Mouse (Mus musculus) T-helper 2 cell (primary cell): ENCODE results near the gene Gm20388.

Experiments used
- in situ Hi-C: fragments of 300-600 bp; cut with MboI, MseI; formaldehyde crosslinking; loops from one replicate; pipeline ENCODE4 v1.15.1; 2025; ENCODE audit warnings: high pct_unique_total_duplicates

The Gm20388 gene

DNA sequence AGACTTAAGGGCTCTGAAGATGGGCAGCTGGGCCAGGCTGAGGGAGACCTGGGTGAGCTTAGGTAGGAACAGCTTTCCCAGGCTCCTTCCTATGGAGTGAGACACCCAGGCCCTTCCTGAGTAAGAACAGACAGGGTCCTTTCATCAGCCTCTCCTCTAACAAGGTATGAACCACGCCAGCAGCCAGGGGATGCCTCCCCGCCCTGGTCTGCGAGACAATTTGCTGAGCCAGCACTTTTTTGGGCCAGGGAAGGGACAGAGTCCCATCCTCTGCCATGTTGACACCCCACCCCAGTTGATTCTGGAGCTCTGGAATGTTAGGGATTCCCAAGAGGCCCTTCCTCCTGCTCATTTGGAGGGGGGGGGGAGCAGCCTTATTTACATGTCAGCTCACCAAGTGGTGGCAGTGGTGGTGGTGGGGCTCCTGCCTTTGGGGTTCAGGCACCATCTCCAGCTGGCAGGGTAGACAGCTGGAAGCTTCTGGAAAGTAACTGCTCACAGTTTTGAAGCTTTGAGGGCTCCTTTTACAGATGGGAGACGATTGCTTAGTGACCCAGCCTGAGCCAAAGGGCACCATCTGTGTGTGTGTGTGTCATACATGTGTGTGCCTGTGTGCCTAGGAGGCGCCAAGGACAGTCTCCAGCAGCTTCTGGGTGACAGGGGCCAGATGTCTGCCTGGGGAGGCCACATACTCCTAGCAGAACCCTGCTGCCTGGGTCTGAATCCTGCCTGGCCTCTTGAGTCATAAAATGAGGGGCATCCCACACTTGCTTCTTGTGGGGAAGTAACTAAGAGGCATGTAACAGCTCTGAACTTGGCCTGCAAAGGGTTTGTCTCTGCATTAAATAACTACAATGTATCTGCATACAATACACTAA is 316.3 kb downstream of the Gm20388 start:
- in situ Hi-C loops = no loop called here

DNA sequence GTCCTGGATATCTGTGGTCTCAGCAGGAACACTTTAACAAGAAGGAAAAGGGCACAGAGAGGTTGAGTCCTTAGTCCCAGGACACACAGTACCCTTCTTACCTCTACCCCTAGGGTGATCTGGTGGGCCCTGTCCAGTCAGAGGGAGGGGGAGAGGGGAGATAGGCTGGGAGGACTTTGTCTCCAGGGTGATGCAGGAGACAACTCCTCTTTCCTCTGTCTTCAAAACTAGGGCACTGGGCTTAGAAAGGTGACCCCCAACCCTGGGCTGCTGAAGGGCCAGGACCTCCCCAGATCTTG is 316.9 kb downstream of the Gm20388 start:
- in situ Hi-C loops = no loop called here

DNA sequence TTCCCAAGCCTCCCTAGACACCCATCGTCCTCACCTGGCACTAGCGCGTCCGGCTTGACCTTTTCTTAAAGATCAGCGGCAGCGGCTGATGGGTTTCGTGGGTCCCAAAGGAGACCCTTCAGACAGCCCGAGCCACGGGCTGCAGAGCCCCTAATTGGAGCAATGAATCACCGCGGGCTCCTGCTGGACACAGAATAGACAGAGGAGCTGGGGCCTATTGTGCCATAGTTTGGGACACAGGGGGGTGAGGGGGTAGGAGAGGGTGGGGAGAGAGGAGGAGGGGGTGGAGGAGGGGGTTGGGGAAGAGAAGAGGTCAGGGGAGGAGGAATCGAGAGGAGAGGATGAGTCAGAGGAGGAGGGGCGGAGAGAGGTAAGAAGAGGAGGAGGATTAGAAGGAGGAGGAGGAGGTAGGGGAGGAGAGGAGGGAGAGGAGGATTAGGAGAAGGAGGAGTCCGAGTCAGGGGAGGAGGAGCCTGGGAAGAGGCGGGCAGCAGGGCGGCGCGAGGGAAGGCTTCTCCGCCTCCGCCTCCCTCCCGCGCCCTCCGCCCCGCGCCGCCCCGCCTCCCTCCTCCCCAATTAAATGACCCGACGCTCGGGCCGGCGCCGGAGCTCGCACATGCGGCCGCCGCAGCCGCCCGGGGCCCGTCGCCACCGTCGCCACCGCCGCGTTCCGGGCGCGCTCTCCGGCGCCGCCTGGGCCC is 317.4 kb downstream of the Gm20388 start, which contains the start of gene Gse1:
Gse1 (plus strand) TSS at position 566 of the 701 bp plus-strand sequence.
- in situ Hi-C loops = no loop called here

DNA sequence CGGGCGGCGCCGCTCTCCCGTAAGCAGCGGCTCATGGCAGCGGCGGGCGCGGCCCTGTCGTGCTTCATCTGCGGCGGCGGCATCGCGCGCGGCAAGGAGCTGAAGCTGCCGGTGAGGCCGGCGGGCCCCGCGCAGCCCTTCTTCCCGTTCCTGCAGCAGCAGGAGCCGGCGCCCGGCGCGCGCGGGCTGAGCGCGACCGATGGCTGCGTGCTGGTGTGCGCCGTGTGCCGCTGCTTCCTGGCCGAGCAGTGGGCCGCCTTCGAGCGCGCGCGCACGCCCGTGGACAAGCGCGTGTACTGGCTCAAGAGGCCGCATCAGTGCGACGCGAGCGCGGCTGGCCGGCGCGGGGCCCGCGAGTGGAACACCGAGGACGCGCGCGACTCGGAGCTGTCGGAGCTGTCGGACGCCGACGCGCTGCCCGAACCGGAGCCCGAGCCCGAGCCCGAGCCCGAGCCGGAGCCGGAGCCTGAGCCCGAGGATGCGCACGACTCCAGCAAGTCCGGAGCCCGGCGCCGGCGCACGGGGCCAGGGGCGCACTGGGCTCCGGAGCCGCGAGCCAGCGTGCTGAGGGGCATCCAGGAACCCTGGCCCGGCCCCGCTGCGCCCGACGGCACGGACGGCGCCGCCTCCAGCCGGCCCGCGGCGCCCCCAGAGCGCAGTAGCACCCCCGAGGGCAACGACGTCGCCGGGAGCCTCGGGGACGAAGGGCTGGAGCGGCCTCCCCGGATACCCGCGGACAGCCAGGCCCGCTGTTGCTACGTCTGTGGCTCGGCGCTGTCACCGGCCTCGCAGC is 318.3 kb downstream of the Gm20388 start:
- in situ Hi-C loops = no loop called here

DNA sequence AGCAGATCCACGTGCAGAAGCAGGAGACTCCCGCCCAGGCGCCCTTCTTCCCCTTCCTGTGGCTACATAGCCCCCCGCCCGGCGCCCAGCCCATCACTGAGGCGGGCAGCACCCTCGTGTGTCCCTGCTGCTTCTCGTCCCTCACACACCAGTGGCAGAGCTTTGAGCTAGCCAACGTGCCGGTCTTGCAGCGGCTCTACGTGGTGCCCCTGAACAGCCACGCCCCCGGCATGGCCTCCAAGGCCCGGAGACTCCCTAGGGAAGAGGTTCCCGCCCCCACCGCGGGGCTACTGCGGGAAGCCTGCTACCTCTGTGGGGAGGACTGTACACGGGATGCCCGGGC is 318.9 kb downstream of the Gm20388 start:
- in situ Hi-C loops = no loop called here

DNA sequence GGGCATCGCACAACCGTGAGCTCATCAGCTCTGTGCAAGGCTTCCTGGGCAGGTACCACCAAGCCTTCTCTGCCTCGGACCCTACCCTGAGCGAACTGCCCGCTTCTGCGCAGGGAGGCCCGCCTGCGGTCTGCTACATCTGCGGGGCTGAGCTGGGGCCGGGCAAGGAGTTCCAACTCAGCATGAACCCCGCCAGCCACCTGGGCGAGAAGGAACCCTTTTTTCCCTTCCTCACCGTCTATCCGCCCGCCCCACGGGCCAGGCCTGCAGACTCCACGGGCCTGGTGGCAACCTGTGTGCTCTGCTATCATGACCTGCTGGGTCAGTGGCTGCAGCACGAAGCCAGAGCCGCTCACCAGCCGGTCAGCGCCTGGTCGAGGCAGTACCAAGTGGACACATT is 319.4 kb downstream of the Gm20388 start:
- in situ Hi-C loops = loop anchor here (5.0 kb wide), 1 partner anchor 48 kb away; no protein-coding TSS in a partner anchor

DNA sequence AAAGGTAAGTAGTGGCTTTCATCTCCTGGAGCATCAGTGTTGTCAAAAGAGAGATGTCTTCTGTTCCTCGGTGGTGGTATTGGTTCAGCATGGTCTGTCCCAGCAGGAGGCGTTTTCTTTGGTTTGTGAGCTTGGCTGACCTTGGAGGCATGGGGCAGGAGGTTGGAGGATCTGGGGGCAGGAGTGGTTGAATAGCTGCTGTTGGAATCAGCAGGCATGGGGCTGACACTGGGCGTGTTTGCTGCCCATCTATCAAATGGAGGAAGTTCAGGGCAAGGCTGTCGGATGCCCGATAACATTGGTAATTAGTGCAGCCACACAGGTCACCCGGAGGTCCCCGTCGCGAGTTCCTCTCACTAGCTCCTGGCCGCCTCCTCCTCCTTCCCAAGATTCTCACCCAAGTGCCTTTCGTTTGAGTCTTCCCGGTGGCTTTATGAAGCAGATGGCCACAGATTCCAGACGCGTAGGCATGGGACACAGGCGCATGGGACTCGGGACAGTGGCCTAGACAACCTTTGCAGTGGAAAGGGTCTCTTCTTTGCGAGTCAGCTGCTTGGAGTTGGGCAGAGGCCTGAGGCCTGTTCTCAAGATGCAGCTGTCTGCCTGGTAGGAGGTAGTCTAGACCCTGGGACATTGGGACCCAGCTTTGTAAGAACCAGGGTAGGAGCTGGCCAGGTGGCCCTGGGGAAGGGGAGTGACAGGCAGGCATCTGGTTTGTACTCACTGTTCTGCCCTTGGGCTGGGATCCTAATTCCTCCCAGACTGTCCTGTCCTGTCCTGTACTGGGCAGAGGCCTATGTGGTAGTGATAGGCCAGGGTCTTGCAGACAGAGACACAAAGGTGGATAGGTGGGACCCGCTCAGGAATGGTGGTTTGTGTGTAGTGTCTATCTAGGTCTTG is 320.3 kb downstream of the Gm20388 start:
- in situ Hi-C loops = loop anchor here (5.0 kb wide), 1 partner anchor 49 kb away; no protein-coding TSS in a partner anchor

DNA sequence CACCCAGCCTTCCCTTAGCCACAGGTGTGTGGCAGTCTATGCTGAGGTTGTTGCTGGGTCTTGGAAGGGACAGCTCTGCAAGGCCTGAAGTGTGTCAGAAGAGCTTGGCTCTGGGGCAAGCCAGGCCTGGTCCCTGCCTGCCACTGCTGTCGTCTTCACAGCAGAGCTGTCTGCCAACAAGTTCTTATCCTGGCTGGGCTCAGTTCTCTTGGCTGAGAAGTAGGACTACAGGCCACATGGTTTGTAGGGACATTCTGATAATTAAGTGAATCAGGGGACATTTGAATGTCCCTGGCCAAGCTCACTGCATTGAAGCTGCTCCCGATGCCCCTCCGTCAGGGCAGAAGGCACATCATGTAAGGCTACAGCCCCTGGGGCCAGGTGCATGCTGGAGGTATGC is 321.2 kb downstream of the Gm20388 start:
- in situ Hi-C loops = loop anchor here (5.0 kb wide), 1 partner anchor 50 kb away; no protein-coding TSS in a partner anchor

DNA sequence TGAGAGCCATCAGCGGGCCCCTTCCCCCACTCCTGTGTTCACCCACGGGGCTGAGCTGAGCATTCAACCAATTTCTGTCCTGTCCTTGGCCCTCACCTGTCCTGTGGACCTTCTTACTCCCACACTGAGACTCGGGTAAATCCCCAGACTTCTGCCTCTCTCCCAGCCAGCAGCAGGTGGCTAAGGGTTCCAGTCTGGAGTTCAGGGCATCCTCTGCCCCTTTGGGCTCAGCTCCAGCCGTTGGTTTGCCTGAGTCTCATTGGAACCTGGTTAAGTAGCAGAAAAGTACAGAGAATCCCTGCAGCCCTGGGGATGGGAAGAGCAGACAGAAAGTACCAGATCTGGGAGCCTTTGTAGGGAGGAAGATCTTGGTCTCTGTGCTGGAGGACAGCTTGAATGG is 321.8 kb downstream of the Gm20388 start:
- in situ Hi-C loops = loop anchor here (5.0 kb wide), 1 partner anchor 50 kb away; no protein-coding TSS in a partner anchor

DNA sequence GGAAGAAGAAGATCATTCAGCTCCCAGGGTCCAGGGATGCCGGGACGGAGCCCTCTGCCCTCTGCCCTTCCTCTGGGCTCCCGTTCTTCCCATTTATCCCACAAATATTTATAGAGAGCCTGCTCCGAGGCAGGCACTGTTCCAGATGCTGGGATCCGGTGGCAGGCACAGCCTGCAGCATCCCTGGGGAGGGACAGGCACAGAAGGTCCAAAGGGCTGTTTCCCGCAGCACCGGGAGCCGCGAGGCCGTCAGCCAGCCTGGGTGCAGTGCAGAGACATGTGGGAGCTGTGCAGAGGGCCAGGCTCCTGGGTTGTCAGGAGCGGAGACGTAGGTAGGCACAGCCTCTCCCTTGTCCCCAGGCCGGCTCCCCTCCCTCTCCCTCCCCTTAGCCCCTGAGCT is 322.3 kb downstream of the Gm20388 start:
- in situ Hi-C loops = loop anchor here (5.0 kb wide), 1 partner anchor 51 kb away; no protein-coding TSS in a partner anchor

DNA sequence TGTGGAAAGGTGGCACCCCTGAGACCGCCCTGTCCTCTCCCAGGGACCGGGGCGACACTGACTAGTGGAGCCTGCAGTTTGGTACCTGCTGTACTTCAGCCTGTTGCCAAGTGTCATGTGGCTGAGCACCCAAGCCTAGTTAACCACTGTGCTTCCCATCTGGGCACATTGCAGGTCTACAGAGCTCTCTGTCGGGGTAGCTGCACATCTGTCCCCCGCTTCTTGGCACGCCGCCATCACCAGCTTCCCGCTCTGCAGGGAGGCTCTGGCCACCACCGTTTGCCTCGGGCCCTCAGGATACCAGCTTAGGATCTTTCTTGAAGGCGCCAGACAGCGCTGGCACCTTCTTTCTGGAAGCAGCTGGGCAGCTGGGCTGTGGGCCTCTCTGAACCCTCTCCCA is 323.8 kb downstream of the Gm20388 start:
- in situ Hi-C loops = loop anchor here (5.0 kb wide), 1 partner anchor 52 kb away; no protein-coding TSS in a partner anchor

DNA sequence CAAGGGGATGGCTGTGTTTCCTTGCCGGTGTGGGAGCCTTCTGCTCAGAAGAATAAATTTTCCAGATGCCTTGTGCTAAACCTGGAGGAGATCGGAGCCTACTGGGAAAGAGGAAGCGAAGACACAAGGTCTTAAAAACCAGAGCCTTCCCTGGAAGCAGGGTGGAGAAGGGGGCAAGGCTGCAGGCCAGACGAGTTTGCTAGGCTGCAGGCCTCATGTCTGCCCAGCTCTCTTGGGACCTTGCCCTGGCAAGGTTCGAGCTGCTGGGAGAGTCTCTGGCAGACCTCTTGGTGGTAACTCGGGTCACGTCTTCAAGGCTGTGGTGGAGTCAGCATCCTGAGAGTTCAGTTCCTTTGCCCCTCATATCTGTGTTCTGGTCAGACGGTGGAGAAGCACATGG is 324.2 kb downstream of the Gm20388 start:
- in situ Hi-C loops = loop anchor here (5.0 kb wide), 1 partner anchor 53 kb away; no protein-coding TSS in a partner anchor

DNA sequence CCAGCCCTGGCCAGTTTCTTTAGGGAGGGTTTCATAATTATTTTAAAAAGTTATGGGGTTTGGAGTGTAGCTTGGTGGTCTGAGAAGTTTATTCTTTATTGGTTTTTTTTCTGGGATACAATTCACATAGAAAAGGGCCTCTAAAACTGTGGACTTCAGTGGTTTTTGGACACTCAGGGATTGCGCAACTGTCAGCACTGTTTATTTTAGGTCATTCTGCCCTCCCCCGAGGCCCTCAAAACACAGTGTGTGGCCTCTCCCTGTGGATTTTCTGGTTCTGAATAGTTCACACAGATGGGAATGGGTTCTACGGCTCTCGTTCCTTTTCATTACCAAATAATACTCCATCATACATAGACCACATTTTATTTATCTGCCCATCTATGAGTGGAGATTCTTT is 332.6 kb downstream of the Gm20388 start:
- in situ Hi-C loops = no loop called here

DNA sequence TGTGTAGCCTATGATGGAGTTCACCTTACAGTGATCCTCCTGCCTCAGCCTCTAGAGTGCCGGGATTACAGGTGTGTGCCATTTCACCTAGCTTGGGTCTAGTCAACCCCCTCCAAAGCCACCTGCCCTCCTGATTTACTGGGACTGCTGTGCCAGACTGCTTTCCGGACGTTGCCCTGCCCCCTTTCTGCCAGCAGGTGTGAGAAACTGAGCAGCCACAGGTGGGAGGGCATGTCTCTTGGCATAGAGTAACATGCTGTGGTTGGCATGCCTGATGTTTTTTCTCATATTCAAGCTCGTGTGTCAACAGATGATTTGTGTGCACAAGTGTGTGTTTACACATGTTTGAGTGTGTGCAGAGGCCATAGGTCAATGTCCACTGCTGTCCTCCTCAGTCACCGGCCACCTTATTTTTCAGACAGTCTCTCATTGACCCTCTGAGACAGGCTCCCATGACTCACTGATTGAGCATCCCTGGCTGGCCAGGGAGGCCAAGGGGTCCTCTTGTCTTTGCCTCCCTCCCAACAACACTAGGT is 333.3 kb downstream of the Gm20388 start:
- in situ Hi-C loops = no loop called here

DNA sequence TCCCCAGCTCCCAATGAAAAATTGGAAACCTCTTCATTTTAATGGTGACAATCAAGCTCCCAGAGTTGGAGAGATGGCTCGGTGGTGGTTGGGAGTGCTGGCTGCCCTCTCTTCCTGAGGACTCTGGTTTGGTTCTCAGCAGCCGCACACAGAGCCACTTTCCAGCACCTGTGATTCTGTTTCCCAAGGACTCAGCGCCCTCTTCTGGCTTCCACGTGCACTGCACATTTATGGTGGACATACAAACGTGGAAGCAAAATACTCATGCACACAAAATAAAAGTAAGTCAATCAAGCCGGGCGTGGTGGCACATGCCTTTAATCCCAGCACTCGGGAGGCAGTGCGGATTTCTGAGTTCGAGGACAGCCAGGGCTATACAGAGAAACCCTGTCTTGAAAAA is 333.9 kb downstream of the Gm20388 start:
- in situ Hi-C loops = no loop called here

DNA sequence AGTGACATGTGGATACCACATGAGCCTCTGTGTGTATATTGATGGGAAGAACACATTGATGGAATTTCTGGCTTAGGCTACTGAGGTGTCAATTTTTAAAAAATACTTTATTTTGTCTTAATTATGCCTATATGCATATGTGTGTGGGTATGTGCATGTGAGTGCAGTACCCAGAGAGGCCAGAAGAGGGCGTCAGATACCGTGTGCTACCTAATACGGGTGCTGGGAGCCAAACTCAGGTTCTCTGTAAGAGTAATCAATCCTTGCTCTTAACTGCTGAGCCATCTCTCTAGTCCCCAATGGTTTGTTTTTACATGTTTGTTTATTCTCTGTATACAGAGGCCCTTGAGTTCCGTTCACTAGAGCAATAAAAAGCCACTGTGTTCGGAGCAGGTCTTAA is 337.0 kb downstream of the Gm20388 start:
- in situ Hi-C loops = no loop called here

DNA sequence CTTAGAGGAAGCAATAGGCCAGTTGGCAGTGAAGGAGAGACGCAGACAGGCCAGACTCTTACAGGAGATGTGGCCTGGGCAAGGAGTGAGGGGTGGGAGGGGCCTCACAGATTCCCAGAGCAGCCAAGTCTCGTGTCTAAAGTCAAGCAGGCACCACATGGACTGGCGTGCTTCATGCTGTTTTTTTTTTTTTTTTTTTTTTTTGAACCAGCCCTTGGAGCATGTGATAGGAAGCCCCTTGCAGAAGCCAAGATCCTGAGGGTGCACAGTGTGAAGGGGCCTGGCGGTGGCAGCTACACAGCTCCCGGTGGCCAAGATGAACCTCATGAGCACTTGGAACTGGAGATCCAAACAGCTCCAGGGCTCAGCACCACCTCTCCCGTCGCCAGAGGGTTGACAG is 337.4 kb downstream of the Gm20388 start:
- in situ Hi-C loops = no loop called here

DNA sequence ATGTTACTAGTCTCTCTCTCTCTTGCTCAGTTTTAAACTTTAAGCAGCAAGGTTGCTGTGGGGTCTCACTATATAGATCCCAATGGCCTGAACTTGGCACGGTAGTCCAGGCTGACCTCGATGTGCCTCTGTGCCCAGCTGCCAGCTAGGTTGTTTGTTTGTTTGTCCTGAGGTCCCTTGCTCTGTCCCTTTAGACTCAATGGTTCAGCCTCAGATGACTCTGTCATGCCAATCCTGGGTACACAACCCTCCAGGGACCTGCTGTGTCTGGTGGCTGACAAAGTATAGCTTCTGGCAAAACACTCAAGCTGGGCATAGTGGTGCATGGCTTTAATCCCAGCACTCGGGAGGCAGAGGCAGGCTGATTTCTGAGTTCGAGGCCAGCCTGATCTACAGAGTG is 337.8 kb downstream of the Gm20388 start:
- in situ Hi-C loops = no loop called here

DNA sequence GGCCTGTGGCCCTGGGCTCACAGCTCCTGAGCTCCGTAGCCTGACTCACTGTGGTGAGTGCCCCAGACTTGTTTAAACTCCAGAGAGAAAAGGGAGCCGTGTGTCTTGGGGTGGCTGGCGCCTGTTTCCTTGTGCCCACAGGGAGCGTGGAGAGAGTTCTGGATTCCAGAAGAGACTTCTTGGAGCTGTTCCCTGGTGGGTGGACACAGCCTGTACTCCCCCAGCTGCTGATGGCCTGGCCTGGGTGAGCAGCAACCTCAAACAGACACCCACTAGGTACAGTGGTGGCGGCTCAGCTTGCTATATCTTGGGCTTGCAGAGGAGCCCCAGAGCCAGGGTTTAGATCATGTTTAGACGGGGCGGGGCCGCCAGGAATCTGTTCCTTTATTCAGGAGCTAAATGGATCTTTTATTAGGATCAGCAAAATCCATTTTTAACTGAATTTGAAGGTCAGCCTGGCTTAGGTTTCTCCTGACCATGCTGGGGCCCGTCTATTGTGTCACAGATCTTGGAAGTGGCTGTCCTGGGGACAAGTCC is 339.2 kb downstream of the Gm20388 start:
- in situ Hi-C loops = no loop called here

DNA sequence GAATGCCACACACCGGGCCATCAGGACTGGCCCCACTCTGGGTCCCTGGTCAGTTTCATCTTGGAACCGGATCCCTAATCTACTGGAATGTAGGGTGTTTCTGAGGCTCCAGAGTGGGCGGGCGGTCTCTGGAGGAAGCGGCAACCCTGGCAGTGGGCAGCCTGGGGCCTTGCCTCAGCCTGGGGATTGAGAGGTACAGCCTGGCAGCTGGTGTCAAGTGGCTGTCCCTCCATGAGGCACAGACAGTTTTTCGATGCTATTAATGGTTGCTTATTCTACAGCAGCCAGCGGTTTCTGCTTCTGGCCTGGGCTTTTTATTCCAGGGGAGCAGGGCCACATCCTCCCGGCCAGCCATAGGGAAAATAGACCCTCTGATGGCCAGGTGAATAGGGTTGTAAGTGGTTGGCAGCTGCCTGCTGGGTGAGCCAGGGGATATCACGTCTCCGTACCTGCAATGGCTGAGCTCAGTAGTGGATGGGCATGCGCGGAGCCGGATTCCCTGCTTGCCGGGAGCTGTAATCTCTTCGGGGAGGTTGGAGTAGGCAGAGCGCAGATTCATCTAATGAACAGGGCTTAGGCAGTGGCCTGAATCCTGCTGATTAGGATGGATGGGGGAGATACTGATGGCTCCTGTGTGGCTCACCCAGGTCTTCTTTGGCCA is 340.2 kb downstream of the Gm20388 start:
- in situ Hi-C loops = no loop called here
